Mouse (Mus musculus): ENCODE data around the gene Cog2.

GRCm38 (mm10) chr8:124543272-124543671 is 22.7 kb downstream of the Cog2 start:
- no peak for TF ChIP-seq CTCF (IDR thresholded peaks at IDR 0.05)
- no peak for TF ChIP-seq EP300 (IDR thresholded peaks at IDR 0.05; ENCODE audit: insufficient read depth, low read depth, low read length)
- TF ChIP-seq POLR2A (IDR thresholded peaks at IDR 0.05; ENCODE audit: insufficient read depth, low read depth, low read length), result no peak

All from heart, adult 2 months (tissue).